Mouse (Mus musculus) midbrain, embryonic 16.5 days (tissue): ENCODE measurements at regions not wholly inside any gene's neighbourhood (a gene's known extent, or its start where the extent isn't known, plus 50 kb on each side); places are given as distances from the start of the nearest gene placed in this dataset.

Experiments
- ATAC-seq: fragments of 200-750 bp; cut with Nextera tagmentation; 2 replicates; pipeline ENCODE4 v1.8.0; 2017; ENCODE audit warnings: moderate TSS enrichment
- H3K27ac ChIP-seq: fragments of 300-500 bp; sonication (generic); 2 replicates; pipeline ENCODE4 v1.5.1; 2014; ENCODE audit warnings: mild to moderate bottlenecking, low read length, mixed read lengths
- H3K27me3 ChIP-seq: fragments of 300-500 bp; sonication (generic); 2 replicates; pipeline ENCODE4 v1.6.1; 2014; ENCODE audit warnings: low read depth, low read length, mixed read lengths; ENCODE audit not compliant: control insufficient read depth, insufficient read depth
- H3K36me3 ChIP-seq: fragments of 300-500 bp; sonication (generic); 2 replicates; pipeline ENCODE4 v1.6.1; 2014; ENCODE audit warnings: mild to moderate bottlenecking, low read length, moderate library complexity, mixed read lengths; ENCODE audit not compliant: control insufficient read depth, insufficient read depth
- H3K4me1 ChIP-seq: fragments of 300-500 bp; sonication (generic); 2 replicates; pipeline ENCODE4 v1.6.1; 2014; ENCODE audit warnings: mild to moderate bottlenecking, low read length, mixed read lengths; ENCODE audit not compliant: control insufficient read depth, insufficient read depth
- H3K4me2 ChIP-seq: fragments of 300-500 bp; sonication (generic); 2 replicates; pipeline ENCODE4 v1.6.1; 2014; ENCODE audit warnings: mild to moderate bottlenecking, low read length, mixed read lengths
- H3K4me3 ChIP-seq: fragments of 300-500 bp; sonication (generic); 2 replicates; pipeline ENCODE4 v1.5.1; 2014; ENCODE audit warnings: low read depth, mild to moderate bottlenecking, low read length, moderate library complexity, mixed read lengths
- H3K9ac ChIP-seq: fragments of 300-500 bp; sonication (generic); 2 replicates; pipeline ENCODE4 v1.6.1; 2014; ENCODE audit warnings: low read depth, low read length, mixed read lengths
- H3K9me3 ChIP-seq: fragments of 300-500 bp; sonication (generic); replicated peaks from 2 replicates; pipeline ENCODE4 v1.6.1; 2014; ENCODE audit warnings: mild to moderate bottlenecking, low read length, mixed read lengths; ENCODE audit not compliant: control insufficient read depth, poor library complexity, severe bottlenecking
- WGBS: fragments of 180-500 bp; shearing (Covaris S2); extraction: QIAGEN DNeasy Blood & Tissue Kit; methylation state at CpG from one replicate; pipeline ENCODE4 v1.1.7; 2014; 5-methylcytosine and 5-hydroxymethylcytosine counted together

- no peaks in the 10 kb centered on the region for H3K36me3 ChIP-seq
- H3K4me1 ChIP-seq = no peaks in the 10 kb centered on the region
- H3K4me2 ChIP-seq = no peak overlapping the region
- ATAC-seq = no peak
- no peaks in the 10 kb centered on the region for H3K9me3 ChIP-seq
- H3K9ac ChIP-seq = no peak overlapping the region
- H3K27me3 ChIP-seq = no peaks in the 10 kb centered on the region
- 10% methylated on average over 4 of the region's 4 CpGs for WGBS
- no peak overlapping the region for H3K4me3 ChIP-seq
- no peak overlapping the region for H3K27ac ChIP-seq
Observed at GRCm38 (mm10) chr17:45966736-45967135, 65.4 kb downstream of the Vegfa start.

- Histone ChIP-seq H3K4me1 (no peaks in the 10 kb centered on the region), H3K4me3 (no peak overlapping the region), H3K36me3 (no peaks in the 10 kb centered on the region), H3K27me3 (no peaks in the 10 kb centered on the region), H3K9ac (no peak overlapping the region), H3K27ac (no peak overlapping the region), H3K9me3 (no peaks in the 10 kb centered on the region), H3K4me2 (no peak overlapping the region)
- no peak for ATAC-seq
Observed at GRCm38 (mm10) chr17:45964031-45964430, 68.1 kb downstream of the Vegfa start.

- no peak overlapping the region for H3K9ac ChIP-seq
- no peak overlapping the region for H3K4me2 ChIP-seq
- no peaks in the 10 kb centered on the region for H3K4me1 ChIP-seq
- H3K9me3 ChIP-seq = no peaks in the 10 kb centered on the region
- H3K27me3 ChIP-seq = no peaks in the 10 kb centered on the region
- no peak overlapping the region for H3K4me3 ChIP-seq
- no peaks in the 10 kb centered on the region for H3K36me3 ChIP-seq
- no peak overlapping the region for H3K27ac ChIP-seq
- no peak for ATAC-seq
- 79% methylated on average over 3 of the region's 3 CpGs for WGBS
Observed at GRCm38 (mm10) chr17:45963332-45963731, 68.8 kb downstream of the Vegfa start.

GRCm38 (mm10) chr17:45961626-45962319, 70.4 kb downstream of the Vegfa start:
- H3K27ac ChIP-seq = no peak overlapping the region
- H3K4me2 ChIP-seq = no peak overlapping the region
- no peaks in the 10 kb centered on the region for H3K4me1 ChIP-seq
- no peak overlapping the region for H3K9ac ChIP-seq
- H3K4me3 ChIP-seq = no peak overlapping the region
- no peaks in the 10 kb centered on the region for H3K9me3 ChIP-seq
- H3K36me3 ChIP-seq = no peaks in the 10 kb centered on the region
- 88% methylated on average over 16 of the region's 16 CpGs for WGBS
- no peaks in the 10 kb centered on the region for H3K27me3 ChIP-seq
- no peak for ATAC-seq

- no peak for ATAC-seq
- Histone ChIP-seq H3K36me3 (no peaks in the 10 kb centered on the region), H3K27ac (no peak overlapping the region), H3K9me3 (no peaks in the 10 kb centered on the region), H3K4me1 (no peaks in the 10 kb centered on the region), H3K27me3 (no peaks in the 10 kb centered on the region), H3K4me2 (no peak overlapping the region), H3K4me3 (no peak overlapping the region), H3K9ac (no peak overlapping the region)
- 90% methylated on average over 7 of the region's 7 CpGs for WGBS
Observed at GRCm38 (mm10) chr17:45958094-45958881, 73.9 kb downstream of the Vegfa start.

GRCm38 (mm10) chr17:45955481-45955880, 76.7 kb downstream of the Vegfa start:
- Histone ChIP-seq H3K27ac (no peak overlapping the region), H3K4me3 (no peak overlapping the region), H3K9me3 (no peaks in the 10 kb centered on the region), H3K27me3 (no peaks in the 10 kb centered on the region), H3K36me3 (no peaks in the 10 kb centered on the region), H3K4me2 (no peak overlapping the region), H3K4me1 (no peaks in the 10 kb centered on the region), H3K9ac (no peak overlapping the region)
- no peak for ATAC-seq
- 61% methylated on average over 10 of the region's 10 CpGs for WGBS

GRCm38 (mm10) chr17:45954824-45955223, 77.3 kb downstream of the Vegfa start:
- no peaks in the 10 kb centered on the region for H3K27me3 ChIP-seq
- WGBS = 88% methylated on average over 7 of the region's 7 CpGs
- no peak for ATAC-seq
- H3K4me3 ChIP-seq = no peak overlapping the region
- no peak overlapping the region for H3K4me2 ChIP-seq
- no peaks in the 10 kb centered on the region for H3K36me3 ChIP-seq
- H3K27ac ChIP-seq = no peak overlapping the region
- no peak overlapping the region for H3K9ac ChIP-seq
- no peaks in the 10 kb centered on the region for H3K4me1 ChIP-seq
- no peaks in the 10 kb centered on the region for H3K9me3 ChIP-seq

GRCm38 (mm10) chr17:45953523-45953922, 78.6 kb downstream of the Vegfa start:
- Histone ChIP-seq H3K4me3 (no peak overlapping the region), H3K27me3 (no peaks in the 10 kb centered on the region), H3K36me3 (no peaks in the 10 kb centered on the region), H3K9me3 (no peaks in the 10 kb centered on the region), H3K4me2 (no peak overlapping the region), H3K27ac (no peak overlapping the region), H3K9ac (no peak overlapping the region), H3K4me1 (no peaks in the 10 kb centered on the region)
- WGBS = 89% methylated on average over 8 of the region's 8 CpGs
- no peak for ATAC-seq

GRCm38 (mm10) chr17:45950533-45951164, 81.5 kb downstream of the Vegfa start:
- no peak overlapping the region for H3K4me2 ChIP-seq
- H3K9me3 ChIP-seq = no peaks in the 10 kb centered on the region
- H3K4me1 ChIP-seq = no peaks in the 10 kb centered on the region
- H3K9ac ChIP-seq = no peak overlapping the region
- no peak for ATAC-seq
- H3K27ac ChIP-seq = no peak overlapping the region
- no peak overlapping the region for H3K4me3 ChIP-seq
- 52% methylated on average over 9 of the region's 9 CpGs for WGBS
- H3K36me3 ChIP-seq = no peaks in the 10 kb centered on the region
- H3K27me3 ChIP-seq = no peaks in the 10 kb centered on the region
